Mouse (Mus musculus) olfactory bulb, adult 2 months (tissue): Measurements from ENCODE around the gene Zfp831. TPM values are rescaled to one million over a fixed set of nuclear protein-coding genes. Genes with fewer than 3 reads are reported as not detected.

Experiments used
- H3K27ac ChIP-seq: fragments of 200-500 bp; 2 replicates; pipeline ENCODE4 v1.5.1; 2012; ENCODE audit warnings: low read depth, low read length; ENCODE audit not compliant: insufficient read depth
- H3K4me1 ChIP-seq: fragments of 200-500 bp; 2 replicates; pipeline ENCODE4 v1.6.1; 2012; ENCODE audit warnings: low read length; ENCODE audit not compliant: control insufficient read depth, insufficient read depth
- H3K4me3 ChIP-seq: fragments of 200-500 bp; 2 replicates; pipeline ENCODE4 v1.5.1; 2012; ENCODE audit warnings: mild to moderate bottlenecking, low read depth, low read length, moderate library complexity; ENCODE audit not compliant: insufficient read depth
- CTCF ChIP-seq: fragments of 200-500 bp; IDR thresholded peaks from 2 replicates; pipeline ENCODE4 v1.5.1; 2012; ENCODE audit warnings: low read depth, mild to moderate bottlenecking, low read length, moderate library complexity; ENCODE audit not compliant: insufficient read depth
- POLR2A ChIP-seq: fragments of 200-500 bp; IDR thresholded peaks from 2 replicates; pipeline ENCODE4 v1.6.1; 2012; ENCODE audit warnings: mild to moderate bottlenecking, low read depth, low read length, moderate library complexity; ENCODE audit not compliant: insufficient read depth
- WGBS: fragments of 180-500 bp; shearing (Covaris S2); methylation state at CpG from one replicate; pipeline ENCODE4 v1.1.7; 2018; 5-methylcytosine and 5-hydroxymethylcytosine counted together
- polyA plus RNA-seq: library from polyadenylated mRNA; stranded (reverse); fragments of >200 nt; gene quantifications from 2 replicates; pipeline ENCODE4 v1.2.4, GENCODE M21; 2012; ENCODE audit warnings: low replicate concordance; ENCODE audit not compliant: missing spikeins, insufficient read depth, insufficient read length

Zfp831 gene
- polyA plus RNA-seq, 1 experiment, result not detected

- Histone ChIP-seq H3K4me3 (no peak overlapping the region), H3K27ac (no peak overlapping the region), H3K4me1 (peaks cover 2% of the 10 kb centered on the region; the same call in 1 of the 2 replicates)
- TF ChIP-seq POLR2A (no peak), CTCF (no peak)
- WGBS, result 35% methylated on average over 8 of the region's 8 CpGs
Observed at GRCm38 (mm10) chr2:174701351-174701750, 58.0 kb downstream of the Zfp831 start.

GRCm38 (mm10) chr2:174707101-174707500 lies 63.8 kb downstream of the Zfp831 start:
- 91% methylated on average over 16 of the region's 16 CpGs for WGBS
- TF ChIP-seq CTCF, result no peak
- no peak for TF ChIP-seq POLR2A
- Histone ChIP-seq H3K27ac (no peak overlapping the region), H3K4me1 (no peaks in the 10 kb centered on the region), H3K4me3 (no peak overlapping the region)

- TF ChIP-seq CTCF (no peak), POLR2A (no peak)
- WGBS, result 60% methylated on average over 4 of the region's 4 CpGs
- Histone ChIP-seq H3K4me3 (no peak overlapping the region), H3K4me1 (no peaks in the 10 kb centered on the region), H3K27ac (no peak overlapping the region)
Observed at GRCm38 (mm10) chr2:174708587-174708986, 65.3 kb downstream of the Zfp831 start.

- WGBS, result 71% methylated on average over 3 of the region's 3 CpGs
- TF ChIP-seq POLR2A (no peak), CTCF (no peak)
- Histone ChIP-seq H3K4me3 (no peak overlapping the region), H3K4me1 (no peaks in the 10 kb centered on the region), H3K27ac (no peak overlapping the region)
Observed at GRCm38 (mm10) chr2:174710185-174710584, 66.9 kb downstream of the Zfp831 start.

- WGBS, result 95% methylated on average over 1 of the region's 1 CpGs
- no peak overlapping the region for H3K4me3 ChIP-seq
- TF ChIP-seq CTCF, result no peak
- TF ChIP-seq POLR2A, result no peak
- no peaks in the 10 kb centered on the region for H3K4me1 ChIP-seq
- no peak overlapping the region for H3K27ac ChIP-seq
Observed at GRCm38 (mm10) chr2:174712043-174712442, 68.7 kb downstream of the Zfp831 start.

GRCm38 (mm10) chr2:174715938-174716337 lies 72.6 kb downstream of the Zfp831 start:
- Histone ChIP-seq H3K4me3 (no peak overlapping the region), H3K4me1 (no peaks in the 10 kb centered on the region), H3K27ac (no peak overlapping the region)
- no peak for TF ChIP-seq POLR2A
- no peak for TF ChIP-seq CTCF

- no peaks in the 10 kb centered on the region for H3K4me1 ChIP-seq
- TF ChIP-seq POLR2A (no peak), CTCF (no peak)
- WGBS, result 89% methylated on average over 4 of the region's 4 CpGs
Observed at GRCm38 (mm10) chr2:174717857-174718256, 74.5 kb downstream of the Zfp831 start.

GRCm38 (mm10) chr2:174727114-174727823 lies 83.9 kb downstream of the Zfp831 start:
- 72% methylated on average over 10 of the region's 10 CpGs for WGBS
- Histone ChIP-seq H3K27ac (no peak overlapping the region), H3K4me1 (no peaks in the 10 kb centered on the region), H3K4me3 (no peak overlapping the region)
- TF ChIP-seq POLR2A (no peak), CTCF (no peak)

More at GRCm38 (mm10) chr2:174717857-174718256, 74.5 kb downstream of the Zfp831 start:
- Histone ChIP-seq H3K4me3 (no peak overlapping the region), H3K27ac (no peak overlapping the region)

GRCm38 (mm10) chr2:174731939-174732338 lies 88.6 kb downstream of the Zfp831 start:
- Histone ChIP-seq H3K4me1 (no peaks in the 10 kb centered on the region), H3K4me3 (no peak overlapping the region), H3K27ac (no peak overlapping the region)
- TF ChIP-seq POLR2A (no peak), CTCF (no peak)
- 91% methylated on average over 5 of the region's 5 CpGs for WGBS
